Mouse (Mus musculus) inflammation-experienced regulatory T-cells, adult 6 months (primary cell): Measurements from ENCODE around the gene Rhou. TPM values are rescaled to one million over a fixed set of nuclear protein-coding genes. Genes with fewer than 3 reads are reported as not detected.

ENCODE experiments used
- ATAC-seq: one replicate; pipeline ENCODE4 v1.8.0; 2017
- polyA plus RNA-seq, 3 experiments: library from polyadenylated mRNA; unstranded; fragments of 100-300 nt; shearing (Covaris generic); gene quantifications; one replicate each; pipeline ENCODE4 v1.2.1; 2017

The Rhou gene
- polyA plus RNA-seq, 3 experiments from 2014 or later = not detected

DNA sequence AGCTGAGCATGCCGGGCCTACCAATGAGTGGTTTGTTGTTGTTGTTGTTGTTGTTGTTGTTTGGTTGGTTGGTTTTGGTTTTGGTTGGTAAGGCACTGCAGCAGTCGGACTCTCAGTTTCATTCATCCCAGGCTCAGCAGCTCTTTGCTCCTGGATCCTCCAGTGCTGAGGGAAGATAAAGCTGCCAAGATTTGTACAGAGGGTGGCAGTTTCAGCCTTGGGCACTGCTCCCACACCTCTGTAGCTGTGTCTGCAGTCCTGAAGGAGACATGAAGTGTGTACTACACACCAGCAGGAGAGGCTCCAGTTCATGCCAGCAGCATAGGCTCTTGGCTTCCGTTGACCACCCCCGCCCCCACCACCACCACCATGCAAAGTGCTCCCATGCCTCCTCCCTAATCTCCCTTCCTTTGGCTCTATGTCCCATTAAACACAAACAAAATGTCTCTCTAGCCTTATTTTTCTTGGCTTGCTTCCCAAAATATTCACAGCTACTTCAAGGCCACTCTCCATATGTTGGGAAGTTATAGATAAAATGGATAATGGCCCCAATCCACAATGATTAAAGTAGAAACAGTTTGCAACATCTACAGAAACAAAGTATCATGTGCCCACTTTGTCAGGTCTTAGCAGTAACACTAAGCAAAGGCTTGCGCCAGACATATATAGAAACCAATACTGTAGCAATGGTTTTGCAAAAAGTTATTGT lies 2.2 kb upstream of the Rhou start:
- no peak for ATAC-seq

- ATAC-seq = no peak
Observed at GRCm38 (mm10) chr8:123652641-123653040, 1.1 kb upstream of the Rhou start.

DNA sequence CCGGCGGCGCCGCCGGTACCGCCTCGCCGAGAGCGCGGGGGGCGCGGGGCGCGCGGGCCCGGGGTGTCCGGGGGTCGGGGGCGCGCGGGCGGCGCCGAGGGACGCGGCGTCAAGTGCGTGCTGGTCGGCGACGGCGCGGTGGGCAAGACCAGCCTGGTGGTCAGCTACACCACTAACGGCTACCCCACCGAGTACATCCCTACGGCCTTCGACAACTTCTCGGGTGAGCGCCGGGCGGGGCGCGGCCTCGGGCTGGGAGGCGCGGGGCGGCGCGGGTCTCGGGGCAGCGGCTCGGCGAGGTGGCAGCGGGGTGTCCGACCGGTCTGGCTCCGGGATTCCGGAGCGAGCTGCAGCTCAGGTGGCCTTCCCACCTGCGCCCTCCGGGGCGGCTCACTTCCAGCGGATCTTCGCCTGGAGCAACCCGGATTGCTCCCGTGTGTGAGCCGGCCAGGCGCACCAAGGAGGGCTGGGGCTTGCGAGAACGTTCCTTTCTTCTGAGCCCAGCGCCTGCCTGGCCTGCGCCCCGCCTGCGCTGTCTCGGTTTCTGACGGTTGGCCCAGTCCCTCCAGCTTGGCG lies 353 bp downstream of the Rhou start:
- no peak for ATAC-seq

- no peak for ATAC-seq
Observed at GRCm38 (mm10) chr8:123654763-123655162, 1.0 kb downstream of the Rhou start.

DNA sequence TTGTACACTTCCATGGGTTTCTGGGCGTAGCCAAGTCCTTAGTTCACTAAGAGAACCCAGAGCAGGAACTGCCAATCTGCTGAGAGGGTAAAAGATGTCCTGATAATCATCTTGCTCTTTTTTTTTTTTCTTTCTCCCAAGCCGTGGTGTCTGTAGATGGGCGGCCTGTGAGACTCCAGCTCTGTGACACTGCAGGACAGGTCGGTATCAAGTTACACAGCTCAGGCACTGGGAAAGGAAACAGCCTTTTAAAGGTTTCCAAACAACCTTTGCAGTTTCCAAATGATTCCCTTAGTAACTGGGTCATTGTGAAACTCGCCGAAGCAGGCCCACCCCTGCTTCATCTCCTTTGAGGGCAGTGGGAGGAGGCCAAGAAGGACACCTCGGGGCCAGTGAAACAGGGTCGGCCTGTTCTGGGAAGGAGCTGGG lies 1.6 kb downstream of the Rhou start:
- ATAC-seq = no peak

DNA sequence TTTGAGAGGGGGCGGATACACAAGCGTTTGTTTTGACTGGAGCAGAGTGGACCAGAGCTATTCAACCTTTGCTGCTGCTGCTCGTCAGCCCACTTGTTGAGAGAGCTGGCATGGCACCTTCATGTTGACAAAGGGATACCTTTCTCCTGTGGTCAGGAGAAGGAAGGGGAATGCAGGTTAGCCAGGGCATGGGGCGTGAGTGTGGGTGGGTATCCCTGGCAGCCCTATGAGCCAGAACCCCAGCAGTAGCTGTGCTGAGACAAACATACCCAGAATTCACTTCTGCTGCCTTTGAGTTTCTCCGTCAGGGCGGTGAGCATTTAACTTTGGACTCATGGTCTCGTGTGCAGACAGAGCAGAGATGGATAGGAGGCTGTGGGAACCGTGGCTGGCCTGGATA lies 4.1 kb downstream of the Rhou start:
- ATAC-seq = no peak

GRCm38 (mm10) chr8:123659469-123660057 lies 5.8 kb downstream of the Rhou start:
- no peak for ATAC-seq

- no peak for ATAC-seq
Observed at GRCm38 (mm10) chr8:123661515-123661914, 7.8 kb downstream of the Rhou start.

DNA sequence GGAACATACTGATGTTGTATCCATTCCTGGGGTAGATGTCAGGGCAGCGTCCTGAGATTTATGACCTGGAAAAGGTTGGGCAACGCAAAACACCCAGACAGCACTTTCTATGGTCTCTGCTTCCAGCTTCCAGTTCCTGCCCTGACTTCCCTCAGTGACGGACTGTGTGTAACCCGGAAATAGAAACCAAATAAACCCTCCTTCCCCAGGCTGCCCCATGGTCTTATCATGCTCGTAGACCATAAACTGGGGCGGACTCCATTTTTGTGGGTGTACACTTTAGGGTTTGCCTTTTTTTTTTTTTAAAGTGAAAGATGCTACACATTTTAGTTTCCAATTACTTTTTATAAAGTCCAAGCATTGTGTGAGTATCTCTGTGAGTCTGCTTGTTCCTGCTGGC lies 11.9 kb downstream of the Rhou start:
- ATAC-seq = no peak

DNA sequence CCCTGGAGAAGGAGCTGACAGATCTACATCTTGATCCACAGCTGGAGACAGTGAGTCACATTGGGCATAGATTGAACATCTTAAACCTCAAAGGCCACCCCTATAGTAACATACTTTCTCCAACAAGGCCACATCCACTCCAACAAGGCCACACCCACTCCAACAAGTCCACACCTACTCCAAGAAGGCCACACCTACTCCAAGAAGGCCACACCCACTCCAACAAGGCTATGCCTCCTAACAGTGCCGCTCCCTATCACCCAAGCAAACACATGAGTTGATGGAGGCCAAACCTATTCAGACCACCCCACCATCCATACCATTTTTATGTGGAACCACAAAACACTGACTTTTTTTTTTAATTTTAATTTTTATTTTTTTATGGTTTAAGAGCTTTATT lies 13.1 kb downstream of the Rhou start:
- ATAC-seq = no peak

- ATAC-seq = no peak
Observed at GRCm38 (mm10) chr8:123668681-123669080, 15.0 kb downstream of the Rhou start.

DNA sequence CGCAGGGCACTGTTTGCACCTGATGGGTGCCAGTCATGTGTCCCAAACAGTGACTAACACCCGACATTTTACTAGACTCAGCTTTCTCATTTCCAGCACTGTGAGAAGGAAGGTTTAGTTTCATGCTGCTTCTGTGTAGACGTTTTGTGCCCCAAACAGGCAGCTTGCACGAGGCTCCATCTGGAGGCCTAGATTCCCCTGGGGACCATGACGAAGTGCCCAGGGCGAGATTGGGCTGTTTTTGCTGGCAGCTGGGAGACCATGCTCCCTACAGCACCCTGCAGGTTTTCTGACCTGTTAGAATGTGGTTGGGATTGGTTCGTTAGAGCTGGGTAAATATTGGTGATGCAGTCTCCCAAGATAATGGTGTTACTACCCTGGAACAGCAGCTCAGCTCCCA lies 17.0 kb downstream of the Rhou start:
- no peak for ATAC-seq

- ATAC-seq = no peak
Observed at GRCm38 (mm10) chr8:123671454-123671853, 17.7 kb downstream of the Rhou start.

DNA sequence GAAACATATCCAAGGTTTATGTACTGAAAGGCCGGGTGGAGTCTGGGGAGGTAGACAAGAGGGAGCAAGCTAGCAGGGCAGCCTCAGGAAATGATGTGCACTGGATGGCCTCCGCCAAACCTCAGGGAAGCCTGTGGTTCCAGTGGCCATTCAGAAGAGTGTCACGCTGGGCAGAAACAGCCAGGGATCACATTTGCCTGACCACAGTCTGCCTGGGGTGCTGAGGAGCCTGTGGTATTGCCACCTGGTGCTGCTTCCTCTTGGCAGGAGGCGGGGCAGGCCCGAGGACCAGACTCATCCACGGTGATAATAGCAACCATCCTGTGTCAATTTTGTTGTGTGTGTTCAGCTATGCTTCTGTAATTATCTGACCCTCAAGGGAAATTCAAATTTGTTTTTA lies 18.9 kb downstream of the Rhou start:
- no peak for ATAC-seq

GRCm38 (mm10) chr8:123675611-123676010 lies 21.9 kb downstream of the Rhou start:
- ATAC-seq = no peak

DNA sequence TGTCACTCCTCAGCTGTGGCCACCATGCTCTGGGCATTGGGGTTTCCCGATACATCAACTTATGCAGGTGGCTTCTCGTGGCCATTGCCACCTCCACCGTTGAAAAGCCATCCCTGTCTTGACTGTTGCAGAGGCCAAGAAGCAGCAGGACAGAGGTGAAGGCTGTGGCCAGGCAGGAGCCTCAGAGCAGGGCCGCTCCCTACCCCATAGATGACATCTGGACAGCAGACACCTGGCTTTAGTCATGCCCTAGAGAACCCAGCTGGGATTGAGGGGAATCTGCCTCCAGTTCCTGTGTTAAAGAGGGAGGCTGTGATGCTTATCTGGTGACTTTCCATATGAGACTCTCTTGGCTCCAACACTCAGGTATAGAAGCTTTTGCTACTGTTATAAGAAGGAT lies 24.7 kb downstream of the Rhou start:
- ATAC-seq = no peak

DNA sequence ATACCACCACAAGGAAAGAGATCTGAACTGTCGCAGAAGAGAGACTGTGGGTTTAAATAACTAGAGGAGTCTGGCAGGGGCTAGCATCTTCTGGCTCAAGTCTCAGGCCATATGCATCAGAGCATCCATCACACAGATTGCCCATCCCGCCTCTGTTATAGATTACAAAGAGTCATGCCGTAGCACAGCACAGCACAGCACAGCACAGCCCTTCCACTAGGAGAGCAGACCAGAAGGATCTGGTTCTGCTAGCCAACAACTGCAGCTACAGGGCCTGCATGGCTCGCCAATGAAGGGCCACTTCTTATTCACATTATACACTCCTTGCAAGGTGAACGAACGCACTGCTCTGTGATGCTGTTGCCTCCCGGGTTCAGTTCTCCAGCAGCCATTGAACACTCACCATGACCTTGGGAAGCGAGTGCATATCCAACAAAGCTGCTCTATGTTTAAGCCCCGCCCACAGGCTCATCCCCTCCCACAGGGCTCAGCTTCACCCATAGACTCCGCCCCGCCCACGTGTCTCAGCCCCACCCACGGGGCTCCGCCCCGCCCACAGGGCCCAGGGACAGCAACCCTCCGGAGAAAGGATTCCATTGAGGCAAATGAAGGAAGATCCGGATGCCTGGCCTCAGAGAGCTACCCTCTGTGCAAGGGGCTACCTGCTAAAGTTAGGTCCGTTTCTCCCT lies 28.5 kb downstream of the Rhou start:
- no peak for ATAC-seq

DNA sequence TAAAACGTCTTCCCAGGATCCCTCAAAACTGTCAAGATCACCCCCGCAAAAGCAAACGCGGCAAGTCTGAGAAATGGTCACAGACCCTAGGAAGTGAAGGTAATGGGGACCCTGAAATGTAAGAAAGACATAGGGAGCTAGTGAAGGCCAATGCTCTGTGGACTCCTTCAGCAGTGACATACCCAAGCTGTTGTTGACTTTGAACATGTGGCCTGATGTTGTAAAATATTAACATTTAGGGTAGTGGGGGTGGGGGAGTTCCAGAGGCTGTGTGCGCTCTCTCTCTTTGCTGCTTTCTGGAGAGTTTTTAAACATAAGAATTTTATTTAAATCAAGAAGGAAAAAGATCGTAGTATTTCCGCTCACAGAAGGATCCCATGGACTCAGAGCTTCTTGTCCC lies 29.6 kb downstream of the Rhou start:
- ATAC-seq = no peak

DNA sequence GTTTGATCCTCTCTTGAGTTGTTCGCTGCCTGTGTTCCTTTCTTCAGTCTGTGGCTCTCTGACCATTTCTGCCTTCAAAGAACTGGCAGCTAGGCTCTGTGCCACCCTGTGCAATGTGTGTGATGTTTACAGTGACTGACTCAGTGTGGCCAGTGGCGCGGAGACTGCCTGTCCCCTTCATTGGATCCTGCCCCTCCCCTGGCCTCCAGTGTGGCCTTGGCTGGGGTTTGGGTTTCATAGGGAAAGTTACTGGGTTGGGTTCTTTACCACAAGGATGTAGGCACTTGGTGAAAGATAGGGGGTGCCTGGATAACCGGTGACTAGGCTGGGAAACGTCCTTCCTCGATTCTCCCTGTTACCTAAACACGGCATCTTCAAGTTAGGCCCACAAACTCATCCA lies 31.1 kb downstream of the Rhou start:
- no peak for ATAC-seq

DNA sequence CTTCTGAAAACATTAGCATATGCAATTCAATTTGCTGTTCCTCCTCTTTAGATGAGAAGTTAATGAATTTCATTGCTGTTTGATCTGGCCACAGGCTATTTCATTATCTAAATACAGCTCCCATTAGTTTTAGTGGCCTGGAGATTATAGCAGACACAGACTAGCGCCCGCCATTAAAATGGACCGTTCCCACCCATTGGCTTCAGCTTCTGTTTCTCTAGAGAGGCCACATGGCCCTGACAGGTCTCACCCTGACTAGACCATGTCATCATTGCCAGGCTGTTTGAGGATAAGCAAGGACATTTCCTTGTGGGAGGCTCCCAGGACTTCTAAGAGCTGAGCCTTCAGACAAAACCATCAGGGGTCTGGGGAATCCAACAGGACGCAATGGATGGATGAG lies 31.7 kb downstream of the Rhou start:
- no peak for ATAC-seq

GRCm38 (mm10) chr8:123687826-123688225 lies 34.1 kb downstream of the Rhou start:
- no peak for ATAC-seq

DNA sequence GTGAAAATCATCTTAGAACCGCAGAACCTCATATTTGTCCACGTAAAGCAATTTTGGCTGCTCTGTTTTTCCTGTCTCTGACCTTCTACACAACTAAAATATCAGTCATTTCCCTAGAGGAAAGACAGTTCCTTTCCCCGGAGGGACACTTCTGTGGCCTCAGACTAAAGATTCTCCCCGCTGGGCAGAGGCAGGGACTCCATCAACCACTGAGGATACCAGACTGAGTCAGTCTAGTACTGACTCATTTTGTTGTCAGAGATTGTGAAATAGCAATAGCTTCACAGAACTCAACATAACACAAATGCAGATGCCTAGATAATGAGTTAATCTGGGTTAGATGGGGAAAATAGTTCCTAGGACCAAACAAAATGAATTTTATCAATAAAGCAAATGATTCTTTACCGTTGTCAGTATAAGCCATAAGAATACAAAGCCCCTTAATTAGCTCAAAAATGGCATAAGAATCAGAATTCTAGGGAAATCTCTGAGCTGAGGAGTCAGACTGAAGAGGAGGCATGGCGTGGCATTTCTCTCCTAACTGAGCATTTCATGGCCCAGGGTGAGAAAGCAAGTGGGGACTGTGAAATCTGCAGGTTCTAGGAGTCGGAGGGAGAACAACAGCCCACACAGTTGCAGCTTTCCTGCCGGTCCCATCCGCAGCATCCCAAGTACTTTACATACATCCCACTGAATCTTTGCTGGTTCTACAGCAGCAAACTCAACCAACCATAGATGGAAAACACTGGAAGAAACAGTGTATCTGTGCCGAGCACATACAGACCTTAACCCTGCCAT lies 38.6 kb downstream of the Rhou start:
- no peak for ATAC-seq

DNA sequence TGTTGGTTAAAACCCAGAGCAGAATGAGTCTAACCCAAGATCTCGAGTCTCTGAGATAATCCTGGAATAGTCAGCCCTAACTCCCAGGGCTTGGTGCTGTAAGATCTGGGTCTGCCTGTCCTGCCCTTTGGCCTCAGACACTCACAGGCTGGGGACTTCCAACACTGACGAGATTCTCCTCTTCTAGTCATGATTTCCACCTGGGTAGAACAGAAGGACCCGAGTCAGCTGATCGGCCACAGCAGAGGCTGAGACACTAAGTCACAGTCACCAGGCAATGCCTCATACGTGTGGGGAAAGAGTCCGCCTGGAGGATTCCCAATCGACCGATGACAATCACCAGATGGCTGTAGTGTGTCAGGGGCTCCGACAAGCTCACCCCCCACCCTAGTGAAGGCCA lies 42.4 kb downstream of the Rhou start:
- no peak for ATAC-seq
